Mouse (Mus musculus): ENCODE measurements at regions not wholly inside any gene's neighbourhood (a gene's known extent, or its start where the extent isn't known, plus 50 kb on each side); places are given as distances from the start of the nearest gene placed in this dataset.
A peak's percentile ranks its signal among the peaks of the same experiment; 100 is the strongest.

DNA sequence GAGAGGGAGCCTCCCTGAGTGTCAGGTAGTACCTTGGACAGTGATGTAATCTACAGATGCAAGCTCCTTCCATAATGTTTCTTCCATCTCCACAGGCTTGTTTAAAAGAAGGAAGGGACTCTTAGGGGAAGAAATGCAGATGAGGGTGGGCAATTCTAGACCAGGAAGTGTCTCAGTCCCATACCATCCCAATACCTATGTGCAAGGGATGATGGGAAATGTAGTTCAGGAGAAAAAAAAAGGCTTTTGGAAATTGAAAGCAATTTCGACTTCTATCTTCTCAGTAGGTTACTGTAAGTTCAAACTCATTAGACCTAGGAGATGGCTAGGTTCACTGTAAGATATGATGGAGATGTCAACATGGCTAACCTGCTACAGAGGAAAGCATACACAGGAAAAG, 68.3 kb downstream of the Cd83 start:
- H3K9me3 ChIP-seq (ENCODE audit: control insufficient read depth, low read length): no peaks in the 10 kb centered on the region
- no peak overlapping the region for H3K27ac ChIP-seq (ENCODE audit: low read depth, low read length)
- WGBS: 88% methylated on average over 1 of the region's 1 CpGs
- no peak overlapping the region for H3K4me3 ChIP-seq (ENCODE audit: low read length)
- no peaks in the 10 kb centered on the region for H3K36me3 ChIP-seq (ENCODE audit: control insufficient read depth, insufficient read depth, low read length)
- no peak overlapping the region for H3K4me2 ChIP-seq (ENCODE audit: low read length)
- no peaks in the 10 kb centered on the region for H3K4me1 ChIP-seq (ENCODE audit: control insufficient read depth, insufficient read depth, low read depth, low read length)
- no peak overlapping the region for H3K9ac ChIP-seq (ENCODE audit: low read depth, low read length)
- ATAC-seq: no peak
- no peaks in the 10 kb centered on the region for H3K27me3 ChIP-seq (replicated peaks; ENCODE audit: control insufficient read depth, insufficient read depth, low read length)

- Histone ChIP-seq H3K9ac (ENCODE audit: low read depth, low read length) (no peak overlapping the region), H3K36me3 (ENCODE audit: control insufficient read depth, insufficient read depth, low read length) (no peaks in the 10 kb centered on the region), H3K27me3 (replicated peaks; ENCODE audit: control insufficient read depth, insufficient read depth, low read length) (no peaks in the 10 kb centered on the region), H3K27ac (ENCODE audit: low read depth, low read length) (no peak overlapping the region), H3K9me3 (ENCODE audit: control insufficient read depth, low read length) (no peaks in the 10 kb centered on the region), H3K4me2 (ENCODE audit: low read length) (no peak overlapping the region), H3K4me3 (ENCODE audit: low read length) (no peak overlapping the region), H3K4me1 (ENCODE audit: control insufficient read depth, insufficient read depth, low read depth, low read length) (no peaks in the 10 kb centered on the region)
- no peak for ATAC-seq
- WGBS: 93% methylated on average over 2 of the region's 2 CpGs
Measured at GRCm38 (mm10) chr13:43854973-43855372, 70.4 kb downstream of the Cd83 start.

DNA sequence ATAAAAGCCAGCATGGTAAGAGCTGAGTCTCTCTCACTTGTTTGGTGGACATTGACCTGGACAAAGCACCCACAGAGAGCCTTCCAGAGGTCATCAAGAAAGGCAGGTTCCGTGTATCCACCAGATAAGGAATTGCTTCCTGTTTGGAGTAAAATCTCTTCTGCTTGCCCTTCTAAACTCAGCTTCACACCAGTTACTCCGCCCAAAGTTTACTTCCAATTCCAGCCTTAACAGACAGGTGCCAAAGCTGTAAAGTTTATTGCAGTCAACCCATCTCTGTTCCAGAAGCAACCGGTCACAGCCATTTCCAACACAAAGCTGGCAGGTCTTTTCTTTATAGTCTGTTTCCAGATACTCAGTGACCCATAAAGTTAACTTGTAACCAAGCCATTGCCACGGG, 76.4 kb downstream of the Cd83 start:
- no peak overlapping the region for H3K4me2 ChIP-seq (ENCODE audit: low read length)
- no peak overlapping the region for H3K9ac ChIP-seq (ENCODE audit: low read depth, low read length)
- H3K4me3 ChIP-seq (ENCODE audit: low read length): no peak overlapping the region
- H3K4me1 ChIP-seq (ENCODE audit: control insufficient read depth, insufficient read depth, low read depth, low read length): peaks cover 12% of the 10 kb centered on the region; the same call in 1 of the 2 replicates
- no peaks in the 10 kb centered on the region for H3K27me3 ChIP-seq (replicated peaks; ENCODE audit: control insufficient read depth, insufficient read depth, low read length)
- ATAC-seq: no peak
- WGBS: 57% methylated on average over 4 of the region's 4 CpGs
- no peaks in the 10 kb centered on the region for H3K36me3 ChIP-seq (ENCODE audit: control insufficient read depth, insufficient read depth, low read length)
- no peak overlapping the region for H3K27ac ChIP-seq (ENCODE audit: low read depth, low read length)
- H3K9me3 ChIP-seq (ENCODE audit: control insufficient read depth, low read length): no peaks in the 10 kb centered on the region

DNA sequence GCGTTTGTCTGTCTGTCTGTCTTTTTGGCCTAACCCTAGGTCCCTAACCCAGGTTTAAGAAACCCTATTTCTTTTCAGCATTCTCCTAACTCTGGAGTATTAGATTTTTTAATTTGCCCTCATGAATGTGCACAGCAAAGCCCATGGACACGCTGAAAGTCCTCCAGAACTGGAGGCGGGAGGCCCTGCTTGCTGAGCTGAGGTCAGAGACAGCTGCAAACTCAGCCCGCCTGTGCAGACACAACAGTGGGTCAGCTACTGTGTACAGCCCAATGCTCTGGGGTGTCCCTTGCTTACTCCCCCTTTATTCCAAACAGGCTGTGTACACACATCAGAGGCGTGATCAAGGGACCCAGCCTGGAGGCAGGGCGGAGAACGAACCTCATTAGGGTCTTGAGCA, 76.8 kb downstream of the Cd83 start:
- H3K4me3 ChIP-seq (ENCODE audit: low read length): no peak overlapping the region
- H3K4me2 ChIP-seq (ENCODE audit: low read length): no peak overlapping the region
- H3K4me1 ChIP-seq (ENCODE audit: control insufficient read depth, insufficient read depth, low read depth, low read length): peaks cover 12% of the 10 kb centered on the region; the same call in 1 of the 2 replicates
- no peak overlapping the region for H3K27ac ChIP-seq (ENCODE audit: low read depth, low read length)
- WGBS: 68% methylated on average over 7 of the region's 7 CpGs
- no peak overlapping the region for H3K9ac ChIP-seq (ENCODE audit: low read depth, low read length)
- H3K9me3 ChIP-seq (ENCODE audit: control insufficient read depth, low read length): no peaks in the 10 kb centered on the region
- H3K36me3 ChIP-seq (ENCODE audit: control insufficient read depth, insufficient read depth, low read length): no peaks in the 10 kb centered on the region
- ATAC-seq: no peak
- H3K27me3 ChIP-seq (replicated peaks; ENCODE audit: control insufficient read depth, insufficient read depth, low read length): 0 out of 2 replicates have a peak, but pooled peaks cover 2% of the 10 kb centered on the region

DNA sequence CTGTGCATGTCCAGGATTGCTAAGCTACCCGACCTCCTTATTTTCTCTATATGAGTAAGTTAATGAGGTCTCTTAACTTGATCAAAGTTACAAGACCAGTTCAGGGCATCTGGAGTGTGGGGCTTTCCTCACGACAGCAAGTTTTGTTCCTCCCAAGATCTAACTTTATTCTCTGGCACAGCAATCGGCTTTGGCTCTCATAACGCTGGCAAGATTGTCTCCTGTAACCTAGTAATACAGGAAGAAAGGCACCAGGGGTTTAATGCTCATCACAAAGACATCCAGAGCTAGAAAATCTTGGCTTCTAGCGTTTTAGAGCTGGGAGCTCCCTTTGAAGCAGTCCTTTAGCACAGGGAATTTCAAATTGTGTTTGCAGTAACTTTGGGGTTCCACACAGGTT, 77.5 kb downstream of the Cd83 start:
- peaks cover 12% of the 10 kb centered on the region; the same call in 1 of the 2 replicates for H3K4me1 ChIP-seq (ENCODE audit: control insufficient read depth, insufficient read depth, low read depth, low read length)
- no peak overlapping the region for H3K4me3 ChIP-seq (ENCODE audit: low read length)
- H3K27me3 ChIP-seq (replicated peaks; ENCODE audit: control insufficient read depth, insufficient read depth, low read length): 0 out of 2 replicates have a peak, but pooled peaks cover 2% of the 10 kb centered on the region
- no peak for ATAC-seq
- no peaks in the 10 kb centered on the region for H3K36me3 ChIP-seq (ENCODE audit: control insufficient read depth, insufficient read depth, low read length)
- no peak overlapping the region for H3K4me2 ChIP-seq (ENCODE audit: low read length)
- no peak overlapping the region for H3K9ac ChIP-seq (ENCODE audit: low read depth, low read length)
- H3K27ac ChIP-seq (ENCODE audit: low read depth, low read length): no peak overlapping the region
- 73% methylated on average over 5 of the region's 5 CpGs for WGBS
- H3K9me3 ChIP-seq (ENCODE audit: control insufficient read depth, low read length): no peaks in the 10 kb centered on the region

- H3K4me2 ChIP-seq (ENCODE audit: low read length): no peak overlapping the region
- peaks cover 12% of the 10 kb centered on the region; the same call in 1 of the 2 replicates for H3K4me1 ChIP-seq (ENCODE audit: control insufficient read depth, insufficient read depth, low read depth, low read length)
- no peaks in the 10 kb centered on the region for H3K9me3 ChIP-seq (ENCODE audit: control insufficient read depth, low read length)
- no peak overlapping the region for H3K9ac ChIP-seq (ENCODE audit: low read depth, low read length)
- H3K27me3 ChIP-seq (replicated peaks; ENCODE audit: control insufficient read depth, insufficient read depth, low read length): 0 out of 2 replicates have a peak, but pooled peaks cover 2% of the 10 kb centered on the region
- WGBS: 80% methylated on average over 6 of the region's 6 CpGs
- no peak overlapping the region for H3K4me3 ChIP-seq (ENCODE audit: low read length)
- H3K27ac ChIP-seq (ENCODE audit: low read depth, low read length): no peak overlapping the region
- no peaks in the 10 kb centered on the region for H3K36me3 ChIP-seq (ENCODE audit: control insufficient read depth, insufficient read depth, low read length)
- no peak for ATAC-seq
Measured at GRCm38 (mm10) chr13:43862586-43862985, 78.0 kb downstream of the Cd83 start.

DNA sequence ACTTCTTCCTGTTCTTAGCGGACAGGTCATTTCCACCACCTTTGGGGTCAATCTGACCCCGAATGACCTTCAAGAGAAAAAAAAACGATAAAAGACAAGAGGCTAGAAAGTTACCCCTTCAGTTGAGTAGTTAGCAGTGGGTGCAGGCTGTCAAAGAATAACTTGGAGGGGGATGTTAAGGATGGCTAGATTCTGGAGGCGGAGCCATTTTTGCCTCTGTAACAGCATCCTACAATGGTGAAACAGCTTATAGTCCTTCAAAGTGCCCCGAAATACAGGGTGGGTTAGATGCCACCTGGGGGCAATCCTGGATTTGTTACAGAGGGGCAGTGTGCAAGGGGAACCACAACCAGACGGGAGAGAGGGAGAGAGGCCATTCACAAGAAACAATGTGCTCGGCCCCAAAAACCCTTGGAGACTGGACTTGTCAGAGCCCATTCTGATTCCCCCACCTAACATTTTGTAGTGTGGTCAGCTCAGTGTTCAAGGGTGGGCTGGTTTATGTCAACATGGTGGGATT, 79.1 kb downstream of the Cd83 start:
- no peak overlapping the region for H3K27ac ChIP-seq (ENCODE audit: low read depth, low read length)
- H3K36me3 ChIP-seq (ENCODE audit: control insufficient read depth, insufficient read depth, low read length): no peaks in the 10 kb centered on the region
- ATAC-seq: no peak
- 79% methylated on average over 7 of the region's 7 CpGs for WGBS
- H3K9ac ChIP-seq (ENCODE audit: low read depth, low read length): no peak overlapping the region
- H3K9me3 ChIP-seq (ENCODE audit: control insufficient read depth, low read length): no peaks in the 10 kb centered on the region
- peaks cover 12% of the 10 kb centered on the region; the same call in 1 of the 2 replicates for H3K4me1 ChIP-seq (ENCODE audit: control insufficient read depth, insufficient read depth, low read depth, low read length)
- H3K27me3 ChIP-seq (replicated peaks; ENCODE audit: control insufficient read depth, insufficient read depth, low read length): 0 out of 2 replicates have a peak, but pooled peaks cover 2% of the 10 kb centered on the region
- no peak overlapping the region for H3K4me3 ChIP-seq (ENCODE audit: low read length)
- no peak overlapping the region for H3K4me2 ChIP-seq (ENCODE audit: low read length)

- peak overlapping the region; percentile 59 for H3K27ac ChIP-seq (ENCODE audit: low read depth, low read length)
- H3K9me3 ChIP-seq (ENCODE audit: control insufficient read depth, low read length): no peaks in the 10 kb centered on the region
- peak overlapping the region; percentile 42 for H3K4me3 ChIP-seq (ENCODE audit: low read length)
- 1% methylated on average over 35 of the region's 35 CpGs for WGBS
- H3K9ac ChIP-seq (ENCODE audit: low read depth, low read length): peak overlapping the region; percentile 59
- H3K36me3 ChIP-seq (ENCODE audit: control insufficient read depth, insufficient read depth, low read length): no peaks in the 10 kb centered on the region
- peak overlapping the region; percentile 73 for H3K4me2 ChIP-seq (ENCODE audit: low read length)
- peaks cover 12% of the 10 kb centered on the region; the same call in 1 of the 2 replicates for H3K4me1 ChIP-seq (ENCODE audit: control insufficient read depth, insufficient read depth, low read depth, low read length)
- peak; percentile 100 for ATAC-seq
- H3K27me3 ChIP-seq (replicated peaks; ENCODE audit: control insufficient read depth, insufficient read depth, low read length): 0 out of 2 replicates have a peak, but pooled peaks cover 2% of the 10 kb centered on the region
Measured at GRCm38 (mm10) chr13:43864153-43864861, 79.7 kb downstream of the Cd83 start.

- peak overlapping the region; percentile 59 for H3K9ac ChIP-seq (ENCODE audit: low read depth, low read length)
Measured at GRCm38 (mm10) chr13:43865036-43865435, 80.5 kb downstream of the Cd83 start.

More at GRCm38 (mm10) chr13:43865036-43865435, 80.5 kb downstream of the Cd83 start:
- H3K4me1 ChIP-seq (ENCODE audit: control insufficient read depth, insufficient read depth, low read depth, low read length): peaks cover 12% of the 10 kb centered on the region; the same call in 1 of the 2 replicates
- peak overlapping the region; percentile 42 for H3K4me3 ChIP-seq (ENCODE audit: low read length)
- ATAC-seq: peak; percentile 18; the same call in 1 of the 2 replicates
- WGBS: under 1% methylated on average over 20 of the region's 20 CpGs
- 0 out of 2 replicates have a peak, but pooled peaks cover 2% of the 10 kb centered on the region for H3K27me3 ChIP-seq (replicated peaks; ENCODE audit: control insufficient read depth, insufficient read depth, low read length)
- no peaks in the 10 kb centered on the region for H3K36me3 ChIP-seq (ENCODE audit: control insufficient read depth, insufficient read depth, low read length)
- H3K9me3 ChIP-seq (ENCODE audit: control insufficient read depth, low read length): no peaks in the 10 kb centered on the region
- H3K27ac ChIP-seq (ENCODE audit: low read depth, low read length): no peak overlapping the region
- peak overlapping the region; percentile 73 for H3K4me2 ChIP-seq (ENCODE audit: low read length)
